Mouse (Mus musculus): ENCODE measurements around the gene Rxra.

Gene Rxra

DNA sequence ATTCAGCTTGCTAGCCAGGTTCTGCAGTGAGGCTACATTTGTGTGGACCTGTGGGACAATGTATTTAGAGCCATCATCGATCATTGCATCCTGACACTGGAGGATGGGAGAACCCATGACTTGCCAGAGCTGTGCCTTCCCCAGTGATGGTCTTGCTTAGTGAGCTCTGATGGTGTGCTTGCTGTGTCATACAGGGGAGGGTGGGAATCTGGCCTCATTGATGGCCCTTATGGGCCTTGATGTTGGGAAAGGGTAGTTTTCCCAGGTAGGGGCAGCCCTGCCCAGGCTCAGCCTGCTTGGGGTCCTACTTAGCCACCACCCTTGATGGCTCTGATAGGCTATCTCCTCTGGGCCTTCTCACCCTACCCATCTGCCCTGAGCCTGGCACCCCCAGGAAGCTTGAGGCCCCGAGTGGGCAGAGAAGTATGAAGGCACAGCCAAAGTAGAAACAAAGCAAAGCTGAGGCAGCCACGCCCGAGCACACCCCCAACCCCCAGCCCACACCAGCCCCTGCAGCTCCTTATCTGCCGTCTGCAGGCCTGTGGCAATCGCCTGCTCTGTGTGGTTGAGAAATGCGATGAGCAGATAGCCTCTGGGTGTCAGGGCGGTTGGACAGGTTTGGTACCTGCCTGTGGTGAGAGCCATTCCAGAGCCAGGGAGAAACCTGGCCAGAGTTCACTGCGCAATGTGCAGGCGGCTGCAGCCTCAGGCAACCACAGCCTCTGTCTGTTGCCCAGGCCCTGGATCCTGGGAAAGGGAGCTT, 26.8 kb downstream of the Rxra start:
- WGBS, result 91% methylated on average over 10 of the region's 10 CpGs

GRCm38 (mm10) chr2:27703852-27704640, 27.8 kb downstream of the Rxra start:
- 86% methylated on average over 9 of the region's 9 CpGs for WGBS

- WGBS, result 96% methylated on average over 3 of the region's 3 CpGs
These were observed 28.4 kb downstream of the Rxra start for GRCm38 (mm10) chr2:27704641-27705040.

- WGBS, result 52% methylated on average over 3 of the region's 3 CpGs
These were observed 34.7 kb downstream of the Rxra start for GRCm38 (mm10) chr2:27710871-27711382.

GRCm38 (mm10) chr2:27712626-27713025, 36.4 kb downstream of the Rxra start:
- WGBS, result 88% methylated on average over 5 of the region's 5 CpGs

- 96% methylated on average over 3 of the region's 3 CpGs for WGBS
These were observed 37.1 kb downstream of the Rxra start for GRCm38 (mm10) chr2:27713378-27713777.

DNA sequence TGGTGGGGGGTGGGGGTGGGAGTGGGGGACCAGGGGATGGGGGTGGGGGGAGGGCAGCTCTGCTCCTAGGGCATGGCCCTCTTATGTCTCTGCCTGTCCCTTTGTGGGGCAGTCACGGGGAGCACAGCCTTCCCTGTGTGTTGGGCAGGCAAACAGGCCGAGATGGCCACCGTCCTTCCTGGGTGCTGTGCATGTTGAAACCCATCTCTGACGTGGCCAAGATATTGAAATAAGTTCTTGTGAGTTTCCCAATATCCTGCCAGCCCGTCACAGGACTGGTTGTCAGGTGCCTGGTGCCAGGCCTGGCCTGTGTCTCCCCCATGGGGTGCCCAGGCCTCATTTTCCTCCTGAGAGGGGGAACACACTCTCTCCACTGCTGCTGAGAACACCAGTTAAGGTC, 37.9 kb downstream of the Rxra start:
- 88% methylated on average over 5 of the region's 5 CpGs for WGBS

GRCm38 (mm10) chr2:27715221-27715620, 39.0 kb downstream of the Rxra start:
- 87% methylated on average over 4 of the region's 4 CpGs for whole genome bisulfite sequencing

GRCm38 (mm10) chr2:27716339-27716738, 40.1 kb downstream of the Rxra start:
- WGBS, result 79% methylated on average over 3 of the region's 3 CpGs

- WGBS, result 62% methylated on average over 10 of the region's 10 CpGs
These were observed 43.4 kb downstream of the Rxra start for GRCm38 (mm10) chr2:27719601-27720000.

- 98% methylated on average over 4 of the region's 4 CpGs for WGBS
These were observed 45.4 kb downstream of the Rxra start for GRCm38 (mm10) chr2:27721611-27722010.

DNA sequence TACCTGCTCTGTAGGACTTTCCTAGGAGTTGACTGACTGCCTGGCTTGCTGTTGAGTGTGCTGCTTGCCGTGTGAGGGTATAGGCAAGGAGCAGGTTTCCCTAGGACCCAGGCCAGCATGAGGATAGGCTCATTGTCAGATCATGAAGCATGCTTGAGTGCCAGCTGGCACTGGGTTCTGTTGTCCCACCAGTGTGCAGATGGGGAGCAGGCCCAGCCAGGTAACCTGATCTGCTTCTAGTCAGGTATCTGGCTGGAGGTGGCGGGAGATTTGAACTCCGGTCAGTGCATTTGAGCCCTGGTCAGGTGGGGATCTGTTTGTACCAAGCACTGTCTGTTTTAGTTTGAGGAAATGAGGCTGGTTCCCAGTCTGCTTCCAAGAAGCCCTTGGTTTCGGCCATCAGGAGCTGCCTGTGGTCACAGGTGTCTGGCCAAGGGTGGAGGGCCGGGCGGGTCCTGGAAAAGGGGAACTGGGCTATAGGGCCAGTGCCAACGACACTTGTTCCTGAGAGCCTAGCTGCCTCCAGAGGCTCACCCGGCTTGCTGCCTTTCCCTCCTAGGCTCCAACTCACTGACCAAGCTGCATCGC, 48.6 kb downstream of the Rxra start:
- 94% methylated on average over 9 of the region's 9 CpGs for WGBS

DNA sequence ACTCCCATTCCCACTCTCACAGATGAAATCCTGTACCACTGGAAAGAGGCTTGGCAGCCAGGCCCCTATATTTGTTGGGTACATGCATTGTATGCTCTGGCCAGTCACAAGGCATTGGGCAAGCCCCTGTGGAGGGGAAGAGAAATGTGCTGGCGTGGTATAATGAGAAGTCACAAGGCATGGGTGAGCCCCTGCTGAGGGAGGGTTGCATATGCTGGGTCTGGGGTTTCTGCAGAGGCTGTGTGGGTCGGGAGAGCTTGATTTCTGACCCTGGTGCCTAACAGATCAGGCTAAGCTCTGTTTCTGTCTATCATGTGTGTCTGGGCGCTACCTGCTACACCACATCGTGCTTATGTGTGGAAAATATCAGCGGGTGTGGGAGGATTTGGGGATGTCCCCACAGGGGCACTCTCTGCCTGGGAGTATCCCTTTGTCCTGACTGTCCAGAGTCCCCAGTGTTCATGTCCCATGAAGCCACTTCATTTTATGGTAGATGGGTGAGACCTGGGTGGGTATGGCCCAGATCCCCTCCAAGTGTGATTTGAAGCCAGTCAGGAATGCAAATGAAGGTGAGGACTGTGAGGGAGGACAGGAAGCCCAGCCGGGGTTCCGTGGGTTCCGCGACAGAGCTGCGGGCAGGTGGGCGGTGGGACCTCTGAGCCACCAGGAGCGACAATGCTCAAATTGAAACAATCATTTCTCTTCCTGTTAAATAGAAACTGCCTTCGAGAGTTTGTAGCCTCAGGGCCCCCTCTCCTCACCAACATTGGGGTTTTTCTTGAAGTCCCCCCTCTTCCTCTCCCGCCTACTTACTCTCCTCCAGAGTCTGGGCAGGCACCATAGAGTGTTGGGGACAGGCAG, 52.0 kb downstream of the Rxra start:
- 77% methylated on average over 14 of the region's 14 CpGs for WGBS

GRCm38 (mm10) chr2:27729009-27729408, 52.8 kb downstream of the Rxra start:
- WGBS, result 83% methylated on average over 4 of the region's 4 CpGs

- WGBS, result 76% methylated on average over 13 of the region's 13 CpGs
These were observed 54.0 kb downstream of the Rxra start for GRCm38 (mm10) chr2:27730002-27730905.

DNA sequence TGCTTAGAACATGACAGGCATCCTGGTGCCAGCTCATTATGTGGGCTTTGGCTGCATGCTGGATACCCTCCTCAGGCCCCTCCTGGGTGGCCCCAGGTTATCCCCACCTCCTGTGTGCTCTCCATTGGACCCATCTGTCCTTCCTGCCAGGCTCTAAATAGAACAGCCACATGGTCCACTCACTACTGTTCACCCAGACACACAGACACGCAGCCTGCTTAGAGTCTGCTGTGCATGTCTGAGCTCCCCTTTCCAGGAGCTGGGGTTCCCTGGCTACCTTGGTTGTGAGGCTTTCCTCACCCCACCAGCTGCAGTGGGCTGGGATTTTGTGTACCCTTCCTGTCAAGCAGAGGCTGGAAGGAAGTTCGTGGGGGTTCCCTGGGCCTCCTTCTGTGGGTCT, 56.8 kb downstream of the Rxra start:
- 34% methylated on average over 2 of the region's 2 CpGs for WGBS

DNA sequence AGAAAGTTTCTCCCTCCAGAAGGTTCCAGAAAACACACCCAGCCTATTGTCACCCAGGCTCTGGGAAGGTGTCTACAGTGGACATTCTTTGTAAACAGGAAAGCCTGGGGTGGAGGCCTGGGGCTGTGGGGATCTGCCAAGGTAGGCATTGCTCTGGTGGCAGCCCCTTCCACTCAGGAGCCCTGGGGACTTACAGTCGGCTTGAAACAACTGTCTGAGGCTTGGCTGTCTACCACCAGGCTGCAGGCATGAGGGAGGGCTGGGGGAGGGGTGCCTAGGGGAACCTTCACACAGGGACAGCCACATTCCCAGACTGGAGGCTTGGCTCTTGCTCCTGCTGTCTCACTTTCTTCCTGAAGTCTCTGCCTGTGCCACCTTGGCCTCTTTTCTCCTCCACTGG, 58.1 kb downstream of the Rxra start:
- WGBS, result 23% methylated on average over 1 of the region's 1 CpGs

- WGBS, result 87% methylated on average over 2 of the region's 2 CpGs
These were observed 58.6 kb downstream of the Rxra start for GRCm38 (mm10) chr2:27734800-27735199.

- 99% methylated on average over 5 of the region's 5 CpGs for WGBS
These were observed 60.6 kb downstream of the Rxra start for GRCm38 (mm10) chr2:27736802-27737201.

- 93% methylated on average over 3 of the region's 3 CpGs for WGBS
These were observed 62.2 kb downstream of the Rxra start for GRCm38 (mm10) chr2:27738396-27738795.

All from cerebral cortex, adult 2 months (tissue).